Mouse (Mus musculus) urinary bladder, postnatal 4 days (tissue): ENCODE measurements around the gene Fam53b.

Experiments used
- DNase-seq, 2 experiments: peaks; one replicate each; pipeline ENCODE4 v3.0.0; 2021 to 2022; ENCODE audit warnings: low spot score in 2 of 2

Fam53b gene

GRCm38 (mm10) chr7:132739829-132740228 is 73.9 kb downstream of the Fam53b start:
- no peak for DNase-seq

GRCm38 (mm10) chr7:132738844-132739243 is 74.8 kb downstream of the Fam53b start:
- no peak for DNase-seq

GRCm38 (mm10) chr7:132736099-132736862 is 77.4 kb downstream of the Fam53b start:
- DNase-seq = peak in 1 of 2 experiments; percentile 42

GRCm38 (mm10) chr7:132735145-132735544 is 78.5 kb downstream of the Fam53b start:
- peak; percentile 42 to 70 for DNase-seq

- DNase-seq = no peak
These were observed 79.5 kb downstream of the Fam53b start for GRCm38 (mm10) chr7:132734222-132734621.

GRCm38 (mm10) chr7:132733521-132733920 is 80.2 kb downstream of the Fam53b start:
- no peak for DNase-seq

GRCm38 (mm10) chr7:132732136-132732789 is 81.4 kb downstream of the Fam53b start:
- no peak for DNase-seq

- no peak for DNase-seq
These were observed 82.1 kb downstream of the Fam53b start for GRCm38 (mm10) chr7:132731558-132731957.

GRCm38 (mm10) chr7:132730510-132730909 is 83.2 kb downstream of the Fam53b start:
- DNase-seq = no peak

- peak in 1 of 2 experiments; percentile 49 for DNase-seq
These were observed 84.4 kb downstream of the Fam53b start for GRCm38 (mm10) chr7:132729093-132729831.

GRCm38 (mm10) chr7:132726106-132726861 is 87.4 kb downstream of the Fam53b start:
- DNase-seq = no peak

- no peak for DNase-seq
These were observed 89.1 kb downstream of the Fam53b start for GRCm38 (mm10) chr7:132724501-132725062.

GRCm38 (mm10) chr7:132723906-132724305 is 89.8 kb downstream of the Fam53b start:
- no peak for DNase-seq

GRCm38 (mm10) chr7:132722401-132723370 is 91.0 kb downstream of the Fam53b start:
- no peak for DNase-seq

- DNase-seq = no peak
These were observed 93.1 kb downstream of the Fam53b start for GRCm38 (mm10) chr7:132720562-132720961.

- DNase-seq = no peak
These were observed 94.1 kb downstream of the Fam53b start for GRCm38 (mm10) chr7:132719570-132719969.

GRCm38 (mm10) chr7:132715259-132715658 is 98.4 kb downstream of the Fam53b start:
- no peak for DNase-seq

GRCm38 (mm10) chr7:132714236-132714923 is 99.3 kb downstream of the Fam53b start:
- peak in 1 of 2 experiments; percentile 45 for DNase-seq

- no peak for DNase-seq
These were observed 100.1 kb downstream of the Fam53b start for GRCm38 (mm10) chr7:132713483-132714126.
